In genomic region chr4:127179469-127180449, GRCm38 (mm10) we compare ENCODE assay signal across 10 mouse cellular contexts. TPM values are rescaled to one million over a fixed set of nuclear protein-coding genes. Genes with fewer than 3 reads are reported as not detected.
DNase-seq lines count a peak whose midpoint lies in the region; ATAC-seq and TF ChIP-seq lines count a peak whose summit lies in the region.
"Had no signal": no experiment of that assay in that cellular context is flagged by ENCODE, and none has a peak within 500 bp of the region (broad histone marks: within the 10 kb centered on the region; RNA-seq: fewer than 3 reads in every experiment).

No protein-coding gene starts in this region.

- peak; percentile 42 to 56 for DNase-seq in layer of hippocampus, postnatal 14 days (ENCODE audit: low spot score in 2 of 2)
- no peak for DNase-seq in layer of hippocampus, adult 9-10 months (ENCODE audit: low spot score)
- peak; percentile 46 for DNase-seq in cerebellum, adult 9-10 months
- peak; percentile 78 to 79 for DNase-seq in left cerebral cortex, adult 2 months (ENCODE audit: extremely low spot score in 1 of 2, low spot score in 2 of 2)
- DNase-seq in right cerebral cortex, postnatal 10 days (ENCODE audit: low spot score in 2 of 2) = peak; percentile 82 to 84
- DNase-seq in adipocyte (ENCODE audit: low spot score) = no peak
- DNase-seq in urinary bladder, postnatal 25 days (ENCODE audit: low spot score) = no peak
- DNase-seq: kidney, adult 8-10 months; lung, postnatal 4 days had no signal

- peak overlapping the region; percentile 87 for H3K27ac ChIP-seq in left cerebral cortex, adult 2 months

- no peak for ATAC-seq in granulocyte monocyte progenitor cell, adult 5-6 weeks (replicated peaks; ENCODE audit: poor library complexity, severe bottlenecking)

- intact Hi-C loops in left cerebral cortex, adult 2 months (cut with DNase I) = no loop called here

- no peak for TF ChIP-seq CTCF in left cerebral cortex, adult 2 months (IDR thresholded peaks at IDR 0.05)

- peak overlapping the region; percentile 23; the same call in 1 of the 2 replicates for H3K4me3 ChIP-seq in left cerebral cortex, adult 2 months

RNA-seq across cellular contexts. Expression of gene Dlgap3, which starts 10.8 kb away (rescaled TPM):
- 100 to 1,000 TPM; 283 TPM for total RNA-seq in layer of hippocampus, postnatal 14 days (2021)
- 100 to 1,000 TPM; 372 to 403 TPM for total RNA-seq in left cerebral cortex, adult 2 months (2021)
- not detected in 2 replicates for total RNA-seq in granulocyte monocyte progenitor cell, adult 5-6 weeks (2014; fragmentation: Nextera tagmentation)
- total RNA-seq in granulocyte monocyte progenitor cell, adult 5-6 weeks (2017) = 0.04 TPM in 1 of 2 replicates, not detected in the other

RNA-seq across cellular contexts. Expression of gene Tmem35b, which starts 56.3 kb away (rescaled TPM):
- 1 to 10 TPM; 3.1 to 3.6 TPM for total RNA-seq in layer of hippocampus, postnatal 14 days (2021)
- 1 to 10 TPM; 4.1 to 4.2 TPM for total RNA-seq in left cerebral cortex, adult 2 months (2021)
- 13.4 and 16.3 TPM in 2 replicates for total RNA-seq in granulocyte monocyte progenitor cell, adult 5-6 weeks (2014; fragmentation: Nextera tagmentation)
- total RNA-seq in granulocyte monocyte progenitor cell, adult 5-6 weeks (2017) = 7.2 and 9.2 TPM in 2 replicates

Comparison
In these comparisons a context has a peak if more than half of its experiments do, and no peak if none do; other contexts are left out.
1. DNase-seq: peak in layer of hippocampus, postnatal 14 days (2 of 2), cerebellum, adult 9-10 months (single experiment), left cerebral cortex, adult 2 months (2 of 2) and right cerebral cortex, postnatal 10 days (2 of 2); none in layer of hippocampus, adult 9-10 months (single experiment), adipocyte (single experiment) and urinary bladder, postnatal 25 days (single experiment).
2. RNA of gene Dlgap3, which starts 10.8 kb away (total RNA-seq): 372 to 403 TPM in left cerebral cortex, adult 2 months and 283 TPM in layer of hippocampus, postnatal 14 days; 0.04 TPM in granulocyte monocyte progenitor cell, adult 5-6 weeks; every median in the first group is over 100 times any median in the second.